In the genomic region with DNA sequence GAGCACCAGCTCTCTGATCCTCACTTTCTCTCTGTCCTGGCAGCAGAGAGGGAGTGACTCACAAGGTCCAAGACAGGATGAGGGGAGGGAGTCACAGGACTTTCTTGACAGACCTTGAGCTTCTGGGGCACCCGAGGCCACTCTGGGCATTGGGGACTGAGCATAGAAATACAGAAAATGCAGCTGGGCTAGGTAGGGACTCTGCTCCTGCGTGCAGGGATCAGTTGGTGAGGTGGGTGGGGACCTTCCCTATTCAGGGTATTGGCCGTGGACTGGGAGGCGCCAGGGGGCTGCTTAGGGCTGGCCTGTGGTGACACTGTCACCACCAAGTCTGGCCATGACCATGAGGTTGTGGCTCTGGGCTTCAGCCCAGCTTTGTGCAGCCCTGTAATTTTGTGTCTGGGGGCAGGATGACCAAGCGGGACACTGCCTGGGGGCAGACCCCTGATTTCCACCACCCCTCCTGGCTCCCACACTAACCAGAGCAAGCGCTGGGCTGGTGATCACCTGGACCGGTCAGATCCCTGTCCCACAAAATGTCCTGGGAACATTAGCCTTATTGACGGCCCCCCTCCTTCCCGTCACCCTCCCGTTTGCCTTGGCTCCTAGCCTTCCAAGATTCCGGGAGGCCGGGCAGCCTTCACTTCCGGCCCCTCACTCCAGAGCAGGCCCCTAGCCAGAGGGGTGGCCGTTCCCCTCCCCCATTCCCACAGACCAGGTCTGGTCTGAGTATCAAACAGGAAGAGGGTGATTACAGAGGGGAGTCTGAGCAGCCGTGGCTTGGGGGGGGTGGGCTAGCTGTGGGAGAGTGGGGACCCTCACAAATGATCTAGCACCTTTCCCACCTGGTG, we compare ENCODE assay signal across 9 mouse cellular contexts. TPM values are rescaled to one million over a fixed set of nuclear protein-coding genes. Genes with fewer than 3 reads are reported as not detected.
DNase-seq lines count a peak whose midpoint lies in the region; ATAC-seq and TF ChIP-seq lines count a peak whose summit lies in the region.
"Had no signal": no experiment of that assay in that cellular context is flagged by ENCODE, and none has a peak within 500 bp of the region (broad histone marks: within the 10 kb centered on the region; RNA-seq: fewer than 3 reads in every experiment).

No protein-coding gene starts in this region.

- peak overlapping the region; percentile 38 for H3K4me2 ChIP-seq in embryonic facial prominence, embryonic 13.5 days
- peak overlapping the region; percentile 20 for H3K4me2 ChIP-seq in hindbrain, embryonic 15.5 days
- H3K4me2 ChIP-seq in stomach, embryonic 16.5 days (ENCODE audit: low read depth, low read length) = peak overlapping the region; percentile 14; the same call in 1 of the 2 replicates
- H3K4me2 ChIP-seq: liver, embryonic 15.5 days had no signal

- H3K9me3 ChIP-seq in embryonic facial prominence, embryonic 13.5 days = no peaks in the 10 kb centered on the region
- no peaks in the 10 kb centered on the region for H3K9me3 ChIP-seq in hindbrain, embryonic 15.5 days
- H3K9me3 ChIP-seq in stomach, embryonic 16.5 days (replicated peaks; ENCODE audit: control insufficient read depth, low read length) = no peaks in the 10 kb centered on the region
- H3K9me3 ChIP-seq: liver, embryonic 15.5 days had no signal

- no peak for TF ChIP-seq POLR2A in liver, adult 2 months (IDR thresholded peaks at IDR 0.05; ENCODE audit: extremely low read depth, insufficient read depth, low read length)

- no peaks in the 10 kb centered on the region for H3K36me3 ChIP-seq in embryonic facial prominence, embryonic 13.5 days
- H3K36me3 ChIP-seq in hindbrain, embryonic 15.5 days = no peaks in the 10 kb centered on the region
- H3K36me3 ChIP-seq in liver, adult 2 months (ENCODE audit: control insufficient read depth, insufficient read depth, low read length) = no peaks in the 10 kb centered on the region
- no peaks in the 10 kb centered on the region for H3K36me3 ChIP-seq in stomach, embryonic 16.5 days (ENCODE audit: control insufficient read depth, insufficient read depth, low read length)
- H3K36me3 ChIP-seq: liver, embryonic 15.5 days had no signal

- ATAC-seq in embryonic facial prominence, embryonic 13.5 days (ENCODE audit: insufficient number of reproducible peaks, insufficient read depth, low FRiP score, low TSS enrichment, low read depth) = no peak; the same call in 1 of the 2 replicates
- no peak for ATAC-seq in hindbrain, embryonic 15.5 days (ENCODE audit: low FRiP score, low read depth)
- ATAC-seq in stomach, embryonic 16.5 days (ENCODE audit: insufficient read depth, low FRiP score) = no peak
- no peak for ATAC-seq in granulocyte monocyte progenitor cell, adult 5-6 weeks (replicated peaks; ENCODE audit: poor library complexity, severe bottlenecking)

- no peak for TF ChIP-seq CTCF in liver, adult 2 months (IDR thresholded peaks at IDR 0.05; ENCODE audit: low read depth, low read length)

- H3K4me1 ChIP-seq in embryonic facial prominence, embryonic 13.5 days = peaks cover 66% of the 10 kb centered on the region
- H3K4me1 ChIP-seq in hindbrain, embryonic 15.5 days (replicated peaks) = peaks cover 85% of the 10 kb centered on the region
- H3K4me1 ChIP-seq in liver, adult 2 months (ENCODE audit: control insufficient read depth, insufficient read depth, low read length) = peaks cover 10% of the 10 kb centered on the region; the same call in 1 of the 2 replicates
- peaks cover 43% of the 10 kb centered on the region for H3K4me1 ChIP-seq in stomach, embryonic 16.5 days (ENCODE audit: control insufficient read depth, insufficient read depth, low read length)

- no peaks in the 10 kb centered on the region for H3K27me3 ChIP-seq in embryonic facial prominence, embryonic 13.5 days
- no peaks in the 10 kb centered on the region for H3K27me3 ChIP-seq in hindbrain, embryonic 15.5 days
- no peaks in the 10 kb centered on the region for H3K27me3 ChIP-seq in liver, adult 2 months (ENCODE audit: control insufficient read depth, insufficient read depth, low read length)
- H3K27me3 ChIP-seq in stomach, embryonic 16.5 days (ENCODE audit: control insufficient read depth, insufficient read depth, low read length) = no peaks in the 10 kb centered on the region

- H3K79me2 ChIP-seq in liver, adult 2 months (ENCODE audit: control insufficient read depth, insufficient read depth, low read length) = peaks cover 9% of the 10 kb centered on the region; the same call in 1 of the 2 replicates

- 0 out of 2 replicates have a peak overlapping the region, but pooled peaks have one; percentile 44 for H3K9ac ChIP-seq in embryonic facial prominence, embryonic 13.5 days
- H3K9ac ChIP-seq in hindbrain, embryonic 15.5 days = no peak overlapping the region
- H3K9ac ChIP-seq in liver, adult 2 months (ENCODE audit: low read depth, low read length) = peak overlapping the region; percentile 10
- H3K9ac ChIP-seq in stomach, embryonic 16.5 days (ENCODE audit: low read length) = peak overlapping the region; percentile 37; the same call in 1 of the 2 replicates
- H3K9ac ChIP-seq: liver, embryonic 15.5 days had no signal

- no peak overlapping the region for H3K4me3 ChIP-seq in embryonic facial prominence, embryonic 13.5 days
- H3K4me3 ChIP-seq in hindbrain, embryonic 15.5 days = no peak overlapping the region
- peak overlapping the region; percentile 36; the same call in 1 of the 2 replicates for H3K4me3 ChIP-seq in liver, adult 2 months (ENCODE audit: insufficient read depth, low read depth, low read length)
- H3K4me3 ChIP-seq in stomach, embryonic 16.5 days (replicated peaks; ENCODE audit: low read length) = no peak overlapping the region
- H3K4me3 ChIP-seq: liver, embryonic 15.5 days had no signal

- 24% methylated on average over 15 of the region's 15 CpGs for WGBS in embryonic facial prominence, embryonic 13.5 days
- 40% methylated on average over 15 of the region's 15 CpGs for WGBS in hindbrain, embryonic 15.5 days
- WGBS in liver, adult 2 months = 40% methylated on average over 15 of the region's 15 CpGs
- WGBS in stomach, embryonic 16.5 days = 35% methylated on average over 15 of the region's 15 CpGs

- peak overlapping the region; percentile 28 for H3K27ac ChIP-seq in embryonic facial prominence, embryonic 13.5 days
- peak overlapping the region; percentile 46 for H3K27ac ChIP-seq in hindbrain, embryonic 15.5 days (replicated peaks)
- peak overlapping the region; percentile 70 for H3K27ac ChIP-seq in liver, adult 2 months (replicated peaks; ENCODE audit: insufficient read depth, low read depth, low read length)
- H3K27ac ChIP-seq in stomach, embryonic 16.5 days (ENCODE audit: low read length) = peak overlapping the region; percentile 42
- H3K27ac ChIP-seq: liver, embryonic 15.5 days had no signal

- peak; percentile 92 for DNase-seq in adrenal gland, adult 2 months
- no peak for DNase-seq in liver, adult 2 months (ENCODE audit: extremely low read depth, low read depth, low spot score)
- no peak for DNase-seq in urinary bladder, postnatal 4 days (ENCODE audit: low spot score in 2 of 2)
- no peak for DNase-seq in B cell, adult 2 months

RNA-seq across cellular contexts. Expression of a gene that starts 5.1 kb away (rescaled TPM):
- 100 to 1,000 TPM; 324 to 579 TPM for total RNA-seq in adrenal gland, adult 2 months (2021)
- polyA plus RNA-seq in adrenal gland, adult 2 months (2012; rRNA removed) = 702 and 1,082 TPM in 2 replicates
- 32.7 and 34.6 TPM in 2 replicates for polyA plus RNA-seq in embryonic facial prominence, embryonic 13.5 days (2015; fragmentation: Nextera tagmentation; extraction: Ambion mirVana)
- 146 and 182 TPM in 2 replicates for polyA plus RNA-seq in hindbrain, embryonic 15.5 days (2015; fragmentation: Nextera tagmentation; extraction: Ambion mirVana)
- total RNA-seq in liver, adult 2 months (2014; rRNA removed) = 11.1 and 18.1 TPM in 2 replicates
- 23.2 and 37.1 TPM in 2 replicates for polyA plus RNA-seq in liver, adult 2 months (2012; rRNA removed)
- 23.2 and 25.2 TPM in 2 replicates for polyA plus RNA-seq in stomach, embryonic 16.5 days (2015; fragmentation: Nextera tagmentation; extraction: Ambion mirVana)
- 1.1 TPM in 1 of 2 replicates, not detected in the other for total RNA-seq in granulocyte monocyte progenitor cell, adult 5-6 weeks (2014; fragmentation: Nextera tagmentation)
- 0.17 and 4.4 TPM in 2 replicates for total RNA-seq in granulocyte monocyte progenitor cell, adult 5-6 weeks (2017)
